Mouse (Mus musculus): ENCODE results near the gene Olfr1009.

DNA sequence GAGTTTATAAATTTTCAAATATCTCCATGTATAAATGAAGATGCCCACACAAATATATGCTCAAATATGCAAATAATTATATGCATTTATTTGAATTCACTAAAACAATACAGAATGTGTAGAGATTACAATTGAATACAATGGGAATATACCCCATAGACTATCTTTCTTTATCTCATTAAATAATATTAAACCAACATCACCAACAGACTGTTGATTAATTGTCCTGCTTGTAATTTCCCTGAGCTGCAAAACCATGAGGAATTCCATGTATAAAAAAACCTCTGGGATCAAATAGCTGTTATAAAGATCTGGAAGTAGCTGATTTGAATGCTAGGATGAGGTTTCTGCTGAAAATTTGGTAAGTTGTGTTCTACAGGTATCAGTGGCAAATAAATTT, 51.6 kb downstream of the Olfr1009 start, which contains the start of gene Olfr1013:
- TF ChIP-seq CTCF (IDR thresholded peaks at IDR 0.05; ENCODE audit: extremely low read depth, insufficient read depth, insufficient read length, insufficient replicate concordance) = no peak
- TF ChIP-seq POLR2A (IDR thresholded peaks at IDR 0.05; ENCODE audit: low read depth, low read length) = no peak

Data from spleen, adult 2 months (tissue).